Mouse (Mus musculus) G1E (cell line): ENCODE results near the gene 1700030K09Rik. TPM values are rescaled to one million over a fixed set of nuclear protein-coding genes. Genes with fewer than 3 reads are reported as not detected.

Experiments used
- ATAC-seq: 2 replicates; pipeline ENCODE4 v1.8.0; 2016; ENCODE audit warnings: mild to moderate bottlenecking; ENCODE audit not compliant: insufficient number of reproducible peaks, poor library complexity, low FRiP score, severe bottlenecking; ENCODE audit errors: extremely low read depth
- DNase-seq: peaks from one replicate; pipeline ENCODE4 v3.0.0; 2012; ENCODE audit warnings: low spot score
- H3K27me3 ChIP-seq: 2 replicates; pipeline ENCODE4 v1.6.1; 2012; ENCODE audit warnings: mild to moderate bottlenecking, low read length, inconsistent platforms; ENCODE audit not compliant: insufficient read depth
- H3K36me3 ChIP-seq: replicated peaks from 2 replicates; pipeline ENCODE3; 2012; ENCODE audit warnings: mild to moderate bottlenecking, inconsistent platforms
- H3K4me1 ChIP-seq: 2 replicates; pipeline ENCODE4 v1.6.1; 2012; ENCODE audit warnings: low read depth, low read length, inconsistent platforms, mixed read lengths; ENCODE audit not compliant: insufficient read depth
- H3K4me3 ChIP-seq: 2 replicates; pipeline ENCODE4 v1.5.1; 2012; ENCODE audit warnings: low read depth, mild to moderate bottlenecking, inconsistent platforms, low read length, moderate library complexity, mixed read lengths
- H3K9me3 ChIP-seq: replicated peaks from 2 replicates; pipeline ENCODE4 v1.6.1; 2012; ENCODE audit warnings: inconsistent platforms
- CTCF ChIP-seq: IDR thresholded peaks from 2 replicates; pipeline ENCODE4 v1.5.1; 2012; ENCODE audit warnings: low read depth, low read length, inconsistent platforms, mixed read lengths
- GATA1 ChIP-seq: IDR thresholded peaks from 2 replicates; pipeline ENCODE4 v1.6.1; 2012; ENCODE audit warnings: borderline replicate concordance, low read length, inconsistent platforms, mixed read lengths
- GATA2 ChIP-seq: IDR thresholded peaks from 2 replicates; pipeline ENCODE4 v1.6.1; 2012; ENCODE audit warnings: low read depth, low read length, inconsistent platforms, borderline replicate concordance
- POLR2AphosphoS5 ChIP-seq: IDR thresholded peaks from 2 replicates; pipeline ENCODE4 v1.6.1; 2012; ENCODE audit warnings: low read depth, low read length, inconsistent platforms; ENCODE audit not compliant: insufficient replicate concordance
- TAL1 ChIP-seq: conservative IDR thresholded peaks from 2 replicates; pipeline ENCODE4 v1.6.1; 2012; ENCODE audit warnings: low read depth, low read length, inconsistent platforms, mixed read lengths
- polyA plus RNA-seq: library from polyadenylated mRNA; stranded (reverse); fragments of >175 nt; gene quantifications from 2 replicates; pipeline ENCODE4 v1.2.3, GENCODE M21; 2012
- total RNA-seq, 2 experiments: library from RNA; stranded (forward) in 1 of 2; stranded (reverse) in 1 of 2; fragments of 200-1000 nt in 1 of 2; fragments of >200 nt in 1 of 2; fragmentation: Nextera tagmentation in 1 of 2; gene quantifications; 2 replicates each; pipeline ENCODE4 v1.2.3; 2014 to 2017

Gene 1700030K09Rik
- total and polyA plus RNA-seq, 3 experiments = 5.0 to 10.8 (median 7.3) TPM

DNA sequence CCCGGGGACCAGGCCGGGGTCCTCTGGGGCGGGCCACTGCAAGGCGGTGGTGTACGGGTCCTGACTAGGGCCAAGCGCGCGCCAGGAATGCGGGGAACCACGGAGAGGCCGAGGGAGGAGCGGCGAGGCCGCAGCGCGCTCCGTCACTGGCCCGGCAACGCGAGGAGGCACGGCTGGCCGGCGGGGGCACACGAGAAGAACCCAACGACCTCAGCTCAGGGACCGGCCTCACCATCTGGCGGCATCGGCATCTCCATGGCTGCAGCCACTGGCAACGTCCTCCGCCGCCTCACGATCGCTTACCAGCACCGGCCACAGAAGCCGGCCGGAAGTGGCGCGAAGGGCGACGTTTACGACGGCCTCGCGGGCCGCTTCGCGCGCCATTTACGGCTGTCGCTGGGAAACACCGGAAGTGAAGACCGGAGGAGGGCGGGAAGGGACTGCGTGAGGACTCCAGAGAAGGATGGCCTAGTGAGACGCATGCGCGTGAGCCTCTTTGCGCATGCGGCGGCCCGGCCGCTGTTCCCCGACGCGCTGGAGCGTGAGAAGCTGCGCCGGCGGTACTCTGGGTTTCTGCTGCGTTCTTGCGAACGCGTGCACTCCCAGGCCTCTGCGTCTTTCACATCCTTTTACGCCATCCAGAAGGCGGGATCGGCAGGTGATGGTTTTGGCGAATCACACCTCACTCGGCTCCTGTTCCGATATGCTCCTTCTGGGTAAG lies 31.3 kb downstream of the 1700030K09Rik start, which contains the start of gene Cherp:
Gene Cherp, minus strand, starts transcription at position 401 of the 721 bp plus-strand sequence.
- Histone ChIP-seq H3K4me3 (peak within 1 kb of the TSS; percentile 99), H3K9me3 (no peaks in the 10 kb centered on the region), H3K27me3 (no peaks in the 10 kb centered on the region), H3K4me1 (peaks cover 58% of the 10 kb centered on the region), H3K36me3 (peaks cover 70% of the 10 kb centered on the region)
- peak; percentile 99 for DNase-seq
- peak; percentile 77 for ATAC-seq
- TF ChIP-seq GATA1 (no peak), POLR2AphosphoS5 (no peak), GATA2 (no peak), CTCF (no peak), TAL1 (no peak)

DNA sequence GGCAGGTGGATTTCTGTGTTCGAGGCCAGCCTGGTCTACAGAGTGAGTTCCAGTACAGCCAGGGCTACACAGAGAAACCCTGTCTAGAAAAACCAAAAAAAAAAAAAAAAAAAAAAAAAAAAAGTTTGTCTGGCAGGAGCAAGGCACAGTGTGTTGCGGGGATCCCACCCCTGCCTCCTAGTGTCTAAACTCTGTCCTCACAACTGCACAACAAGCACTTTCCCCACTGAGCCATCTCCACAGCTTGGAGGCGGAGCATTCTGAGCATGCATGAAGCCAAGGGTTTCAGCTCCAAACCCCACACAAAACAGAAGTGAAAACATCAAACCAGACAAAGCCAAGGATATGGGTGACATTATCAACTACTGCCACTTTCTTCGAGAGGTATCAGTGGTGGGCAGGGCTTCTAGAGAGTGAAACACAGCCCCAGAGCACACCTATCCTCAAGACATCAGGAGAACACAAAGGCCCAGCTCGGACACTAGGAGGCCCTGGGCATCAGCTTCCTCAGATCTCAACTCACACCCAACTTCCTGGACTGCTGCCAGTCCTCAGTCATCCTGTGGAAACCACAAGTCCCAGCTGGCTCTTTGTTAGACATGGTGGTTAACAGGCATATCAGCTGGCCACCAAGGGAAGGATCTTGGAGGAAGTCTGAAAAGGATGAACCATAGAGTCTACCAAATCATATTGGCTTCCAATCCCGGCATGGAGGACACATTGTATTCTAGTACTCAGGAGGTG lies 41.9 kb downstream of the 1700030K09Rik start:
- no peak for ATAC-seq
- no peak for DNase-seq
- peaks cover 37% of the 10 kb centered on the region for H3K4me1 ChIP-seq
- no peaks in the 10 kb centered on the region for H3K27me3 ChIP-seq
- TF ChIP-seq GATA1 (no peak), POLR2AphosphoS5 (no peak), CTCF (no peak), TAL1 (no peak), GATA2 (no peak)
- H3K4me3 ChIP-seq = no peak overlapping the region
- H3K9me3 ChIP-seq = no peaks in the 10 kb centered on the region
- H3K36me3 ChIP-seq = peaks cover 98% of the 10 kb centered on the region

DNA sequence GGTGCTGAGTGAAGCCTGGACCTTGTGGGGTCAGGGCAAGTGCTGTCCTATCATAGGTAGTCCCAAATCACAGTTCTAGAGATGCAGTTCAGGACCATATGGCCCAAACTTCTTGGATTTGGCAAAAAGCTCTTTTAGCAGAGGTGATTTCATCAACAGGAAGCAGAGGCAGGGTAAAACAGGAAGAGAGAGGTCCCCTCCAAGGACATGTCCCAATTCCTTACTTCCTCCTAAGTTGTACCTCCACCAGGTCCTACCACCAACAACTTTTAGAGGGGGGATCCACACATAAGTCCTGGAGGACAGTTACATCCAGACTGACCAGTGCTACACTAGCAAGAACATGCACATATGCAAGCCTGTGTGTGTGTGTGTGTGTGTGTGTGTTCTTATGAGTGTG lies 43.3 kb downstream of the 1700030K09Rik start:
- peaks cover 50% of the 10 kb centered on the region for H3K4me1 ChIP-seq
- H3K4me3 ChIP-seq = no peak overlapping the region
- H3K27me3 ChIP-seq = no peaks in the 10 kb centered on the region
- peaks cover 93% of the 10 kb centered on the region for H3K36me3 ChIP-seq
- no peaks in the 10 kb centered on the region for H3K9me3 ChIP-seq
- no peak for DNase-seq
- no peak for TF ChIP-seq GATA1
- no peak for TF ChIP-seq CTCF
- TF ChIP-seq TAL1 = no peak
- TF ChIP-seq POLR2AphosphoS5 = no peak
- TF ChIP-seq GATA2 = no peak
- no peak for ATAC-seq

DNA sequence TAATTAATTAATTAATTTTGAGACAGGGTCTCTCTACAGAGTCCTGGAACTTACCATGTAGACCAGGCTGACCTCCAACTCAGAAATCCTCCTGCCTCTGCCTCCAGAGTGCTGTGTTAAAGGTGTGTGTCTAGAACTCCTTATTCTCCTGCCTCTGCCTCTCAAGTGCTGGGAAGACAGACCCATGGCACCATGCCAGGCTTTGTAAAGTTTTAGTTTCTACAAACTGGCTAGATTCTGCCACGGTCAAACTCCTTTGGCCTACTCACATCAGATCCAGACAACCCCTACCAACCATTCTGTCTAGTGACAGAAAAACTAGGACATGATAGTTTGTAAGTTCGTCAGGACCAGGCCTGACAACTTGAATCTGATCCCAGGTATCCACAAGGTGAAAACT lies 47.3 kb downstream of the 1700030K09Rik start:
- peaks cover 80% of the 10 kb centered on the region for H3K36me3 ChIP-seq
- DNase-seq (no peak), ATAC-seq (no peak)
- no peak overlapping the region; the same call in 1 of the 2 replicates for H3K4me3 ChIP-seq
- no peak for TF ChIP-seq GATA1
- TF ChIP-seq TAL1 = no peak
- TF ChIP-seq GATA2 = no peak
- no peak for TF ChIP-seq POLR2AphosphoS5
- TF ChIP-seq CTCF = no peak
- no peaks in the 10 kb centered on the region for H3K9me3 ChIP-seq
- peaks cover 70% of the 10 kb centered on the region for H3K4me1 ChIP-seq
- no peaks in the 10 kb centered on the region for H3K27me3 ChIP-seq

DNA sequence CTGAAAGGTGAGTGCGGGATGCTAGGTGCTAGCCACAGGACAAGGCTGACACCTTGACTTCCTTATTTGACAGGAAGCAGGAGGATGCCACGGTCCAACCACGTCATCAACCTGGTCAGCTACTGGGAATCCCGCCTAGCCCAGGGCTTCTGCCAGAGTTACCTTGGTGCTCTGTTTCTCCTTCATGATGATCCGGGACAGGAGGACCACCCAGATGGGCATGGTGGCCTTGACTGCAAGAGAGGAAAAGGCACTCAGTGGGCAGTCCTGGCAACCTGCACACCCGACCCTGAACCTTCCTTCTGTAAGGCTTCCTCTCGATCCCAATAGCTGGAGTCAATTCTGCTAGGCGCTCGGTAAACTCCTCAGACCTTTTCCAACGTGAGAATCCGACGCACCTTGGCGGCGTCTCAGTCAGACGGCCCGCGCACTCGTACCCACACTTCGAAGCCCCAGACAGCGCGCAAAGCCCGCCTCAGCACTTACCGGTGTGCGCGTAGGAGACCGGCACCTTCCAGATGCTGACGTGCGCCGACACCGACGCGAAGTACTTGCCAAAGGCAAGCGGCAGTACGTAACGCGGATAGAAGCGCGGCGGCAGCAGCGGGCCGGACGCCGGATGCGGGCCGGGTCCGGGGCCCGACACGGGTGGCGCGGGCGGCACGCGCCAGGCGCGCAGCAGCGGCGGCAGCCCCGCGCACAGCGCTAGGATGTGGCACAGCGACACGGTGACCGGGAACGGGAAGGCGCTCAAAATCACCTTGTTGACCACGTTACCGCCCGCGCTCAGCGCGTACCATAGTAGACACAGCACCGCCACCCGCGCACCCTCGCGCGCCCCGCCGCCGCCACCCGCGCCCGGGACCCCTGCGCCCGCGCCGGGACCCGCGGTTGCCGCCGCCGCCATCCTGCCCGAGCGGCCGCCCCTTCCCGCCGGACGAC lies 48.3 kb downstream of the 1700030K09Rik start, which contains the start of gene Slc35e1:
Gene Slc35e1, minus strand, starts transcription at position 935 of the 942 bp plus-strand sequence.
- H3K27me3 ChIP-seq = no peaks in the 10 kb centered on the region
- peaks cover 71% of the 10 kb centered on the region for H3K4me1 ChIP-seq
- TF ChIP-seq GATA2 (no peak), CTCF (no peak), POLR2AphosphoS5 (no peak), TAL1 (no peak)
- no peak for ATAC-seq
- no peaks in the 10 kb centered on the region for H3K9me3 ChIP-seq
- DNase-seq = peak; percentile 45
- H3K36me3 ChIP-seq = peaks cover 80% of the 10 kb centered on the region
- H3K4me3 ChIP-seq = peak within 1 kb of the TSS; percentile 99

DNA sequence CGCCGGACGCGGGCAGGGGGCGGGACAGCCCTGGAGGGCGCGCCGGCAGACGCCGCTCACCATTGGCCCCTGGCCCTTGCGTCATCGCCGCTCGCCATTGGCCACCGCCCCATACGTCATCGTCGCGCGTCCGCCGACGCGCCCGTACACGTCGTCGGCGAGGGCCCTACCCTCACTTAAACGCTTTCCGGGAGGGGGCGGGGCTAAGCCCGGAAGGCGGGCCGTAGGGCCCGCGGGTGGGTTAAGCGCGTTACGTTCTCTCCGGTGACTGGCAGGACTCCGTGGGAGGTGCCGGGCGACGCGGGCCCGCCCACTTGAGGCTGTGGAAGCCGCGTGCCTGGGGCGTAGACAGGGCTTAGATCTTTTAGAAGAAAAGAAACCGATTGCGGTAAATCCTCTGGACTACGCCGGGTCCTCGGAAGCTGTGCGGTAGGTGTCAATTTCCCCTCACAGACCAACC lies 49.0 kb downstream of the 1700030K09Rik start:
- no peaks in the 10 kb centered on the region for H3K9me3 ChIP-seq
- peak; percentile 94 for ATAC-seq
- TF ChIP-seq CTCF = no peak
- no peak for TF ChIP-seq GATA2
- no peak for TF ChIP-seq POLR2AphosphoS5
- TF ChIP-seq GATA1 = no peak
- no peak for TF ChIP-seq TAL1
- peak overlapping the region; percentile 99 for H3K4me3 ChIP-seq
- H3K36me3 ChIP-seq = peaks cover 80% of the 10 kb centered on the region
- peaks cover 68% of the 10 kb centered on the region for H3K4me1 ChIP-seq
- no peaks in the 10 kb centered on the region for H3K27me3 ChIP-seq
- DNase-seq = peak; percentile 97
